Mouse (Mus musculus) urinary bladder, adult 18-20 months (tissue): ENCODE measurements around the gene Glra3.
A peak's percentile ranks its signal among the peaks of the same experiment; 100 is the strongest.

Experiments
- DNase-seq, 2 experiments: peaks; one replicate each; pipeline ENCODE4 v3.0.0; 2022; ENCODE audit warnings: low spot score in 2 of 2, mixed read lengths in 2 of 2

Glra3 gene

DNA sequence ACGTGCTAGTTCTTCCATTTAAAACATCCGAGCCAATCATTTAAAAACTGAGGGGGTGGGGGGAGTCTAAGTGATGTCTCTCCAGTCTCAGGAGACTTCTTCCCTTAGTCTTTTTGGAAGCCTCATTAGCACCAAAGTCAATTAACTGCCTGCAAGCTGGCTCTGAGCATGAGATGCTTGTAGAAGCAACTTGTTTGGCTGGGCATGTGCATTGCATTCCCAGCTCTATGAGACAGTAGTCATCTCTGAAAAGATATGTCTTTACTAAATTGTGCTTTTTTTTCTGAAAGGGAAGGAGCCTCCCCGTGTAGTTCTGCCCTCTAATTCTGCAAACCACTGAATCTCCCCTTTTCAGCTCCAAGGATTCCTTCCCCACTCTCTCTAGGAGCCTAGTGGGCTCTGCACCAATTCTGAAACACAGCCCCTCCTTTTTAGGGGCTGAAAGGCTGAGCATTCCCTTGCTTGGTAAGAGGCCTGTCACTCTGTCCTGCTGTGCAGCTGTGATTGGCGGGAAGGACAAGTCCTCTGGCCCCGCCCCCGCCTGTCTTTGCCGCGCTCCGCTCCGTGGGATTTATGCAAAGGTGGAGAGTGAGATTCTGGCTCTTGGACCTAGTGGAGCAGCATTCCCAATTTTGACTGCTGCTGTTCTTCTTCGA lies at the start of gene Glra3:
TSS of gene Glra3 (plus strand) at position 591 of the 656 bp plus-strand sequence.
- no peak for DNase-seq

- DNase-seq, result no peak
Measured at GRCm38 (mm10) chr8:55906848-55907247, 33.4 kb upstream of the Glra3 start, which contains the start of gene Adam29. Adam29 (minus strand) TSS chr8:55906948.

GRCm38 (mm10) chr8:55940526-55940880 lies 243 bp downstream of the Glra3 start:
- peak in 1 of 2 experiments; percentile 4 for DNase-seq

DNA sequence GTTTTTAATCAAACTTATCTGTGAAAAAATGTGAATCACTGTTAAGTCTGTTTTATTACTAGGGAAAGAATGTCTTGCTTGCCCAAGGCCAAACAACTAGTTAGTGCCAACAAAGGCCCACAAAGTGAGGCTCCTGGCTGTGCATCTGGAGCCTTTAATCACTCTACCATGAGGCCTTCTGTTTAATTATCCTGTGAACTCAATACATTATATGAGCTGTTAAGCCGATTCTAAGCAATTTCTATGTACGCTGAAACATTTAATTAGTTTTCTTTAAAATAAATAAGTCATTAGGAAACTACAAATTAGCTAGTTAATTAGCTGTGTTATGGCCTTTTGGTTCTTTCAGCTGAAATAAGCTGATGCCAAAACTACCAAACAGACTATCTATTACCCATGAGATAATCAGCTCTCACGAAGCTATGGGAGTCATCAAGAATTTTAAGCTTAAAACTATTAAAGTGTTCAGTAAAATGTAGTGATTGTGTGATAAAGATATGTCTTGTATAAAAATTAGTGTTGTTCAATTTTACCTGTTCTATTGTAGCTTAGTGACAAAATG lies 24.6 kb downstream of the Glra3 start:
- no peak for DNase-seq

DNA sequence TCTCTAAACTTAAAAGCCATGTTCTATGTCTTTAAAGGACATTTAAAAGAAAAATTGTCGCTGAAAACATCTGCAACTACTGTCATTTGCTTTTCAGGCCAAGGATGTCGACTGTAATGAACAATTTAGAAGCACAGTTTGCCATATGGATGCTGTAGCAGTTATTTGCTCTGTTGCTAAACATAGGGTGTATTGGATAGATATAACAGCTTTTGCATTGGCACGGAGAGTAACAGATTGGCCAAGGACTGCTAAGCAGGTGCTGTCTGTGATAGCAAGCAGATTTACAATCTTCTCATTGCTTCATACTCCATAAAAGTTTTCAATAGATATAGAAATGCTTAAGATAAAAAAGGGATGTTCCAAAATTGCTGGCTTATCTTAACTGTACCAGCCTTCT lies 57.6 kb downstream of the Glra3 start:
- DNase-seq, result no peak

DNA sequence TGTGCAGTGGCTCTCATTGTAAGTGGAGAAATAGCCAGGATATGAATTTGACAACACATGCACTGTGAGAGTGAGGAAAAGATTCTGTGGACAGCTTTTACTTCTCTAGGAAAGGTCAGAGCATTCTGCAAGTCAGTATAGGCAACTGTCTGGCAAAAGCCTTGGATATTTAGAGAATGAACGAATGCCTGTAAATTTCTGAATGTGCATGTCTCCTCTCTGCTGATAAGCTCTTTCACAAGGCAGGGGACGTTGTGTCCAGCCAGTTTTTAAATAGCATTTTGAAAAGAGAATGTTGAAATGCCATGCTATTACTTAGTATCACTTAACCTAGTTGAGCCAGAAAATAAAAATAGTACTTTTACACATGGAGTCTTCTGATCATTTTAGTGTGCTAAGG lies 114.1 kb downstream of the Glra3 start:
- DNase-seq, result no peak

DNA sequence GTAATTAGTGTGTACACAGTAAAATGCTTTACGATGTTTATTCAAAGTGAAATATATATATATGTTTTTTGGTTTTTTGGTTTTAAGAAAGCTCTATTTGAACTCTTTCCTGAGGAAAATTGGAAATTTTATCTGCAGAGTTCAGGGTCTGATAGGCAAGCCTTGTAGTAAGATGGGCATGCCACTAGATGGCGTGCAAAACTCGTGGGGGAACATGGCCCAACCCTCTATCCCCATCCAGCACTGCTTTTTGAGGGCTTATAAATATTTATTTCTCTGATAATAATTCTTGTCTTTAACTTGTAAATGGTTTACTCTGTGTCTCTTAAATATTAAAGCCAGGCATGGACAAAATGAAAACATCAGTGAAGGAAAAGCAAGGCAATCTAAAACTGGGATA lies 122.8 kb downstream of the Glra3 start:
- DNase-seq, result peak; percentile 36 to 46

GRCm38 (mm10) chr8:56070486-56071254 lies 130.4 kb downstream of the Glra3 start:
- DNase-seq, result no peak

DNA sequence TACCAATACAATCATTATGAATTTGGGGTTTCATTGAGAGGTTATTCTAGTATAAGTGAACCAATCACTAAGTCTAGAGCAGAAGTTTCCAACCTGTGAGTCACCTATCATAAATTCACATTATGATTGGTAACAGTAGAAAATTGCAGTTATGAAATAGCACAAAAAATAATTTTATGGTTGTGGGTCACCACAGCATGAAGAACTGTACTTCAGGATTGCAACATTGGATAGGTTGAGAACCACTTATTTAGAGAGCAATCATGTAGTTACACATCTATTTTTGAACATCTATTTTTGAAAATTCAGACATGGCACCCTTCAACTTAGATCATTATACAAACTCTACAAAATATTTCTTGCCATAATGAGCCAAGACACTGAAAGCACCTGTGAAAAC lies 143.4 kb downstream of the Glra3 start:
- DNase-seq, result no peak

GRCm38 (mm10) chr8:56094385-56094784 lies 154.1 kb downstream of the Glra3 start:
- no peak for DNase-seq

DNA sequence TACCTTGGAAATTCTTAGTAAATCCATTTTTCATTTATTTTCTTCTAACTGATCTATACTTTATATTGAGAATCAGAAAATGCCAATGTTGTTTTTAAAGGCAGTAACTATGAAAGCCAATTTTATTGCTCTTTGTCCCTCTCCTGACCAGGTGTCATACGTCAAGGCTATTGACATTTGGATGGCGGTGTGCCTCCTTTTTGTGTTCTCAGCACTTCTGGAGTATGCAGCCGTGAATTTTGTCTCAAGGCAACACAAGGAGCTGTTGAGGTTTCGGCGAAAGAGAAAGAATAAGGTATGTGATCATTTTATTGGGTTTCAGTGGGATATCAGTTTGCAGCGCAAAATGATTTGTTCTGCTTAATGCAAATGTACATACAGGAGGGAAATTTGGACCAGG lies 170.0 kb downstream of the Glra3 start:
- no peak for DNase-seq

DNA sequence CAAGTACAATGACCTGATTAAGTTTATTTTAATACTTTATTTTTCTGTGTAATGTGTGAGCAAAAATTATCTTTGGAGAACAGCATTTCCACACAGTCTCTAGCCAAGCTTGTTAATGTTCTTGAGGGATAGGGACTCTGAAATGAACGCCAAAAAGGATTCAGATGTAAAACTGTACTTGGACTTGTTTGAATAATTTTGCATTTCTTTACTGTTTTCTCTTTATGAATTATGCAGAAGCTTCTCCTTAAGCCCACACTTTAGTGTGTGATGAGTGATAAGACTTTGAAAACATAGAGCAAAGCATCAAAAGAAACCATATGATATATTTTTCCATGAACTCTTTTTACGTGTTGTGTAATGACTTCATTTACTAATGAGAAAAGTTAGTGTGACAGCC lies 189.1 kb downstream of the Glra3 start:
- DNase-seq, result no peak

DNA sequence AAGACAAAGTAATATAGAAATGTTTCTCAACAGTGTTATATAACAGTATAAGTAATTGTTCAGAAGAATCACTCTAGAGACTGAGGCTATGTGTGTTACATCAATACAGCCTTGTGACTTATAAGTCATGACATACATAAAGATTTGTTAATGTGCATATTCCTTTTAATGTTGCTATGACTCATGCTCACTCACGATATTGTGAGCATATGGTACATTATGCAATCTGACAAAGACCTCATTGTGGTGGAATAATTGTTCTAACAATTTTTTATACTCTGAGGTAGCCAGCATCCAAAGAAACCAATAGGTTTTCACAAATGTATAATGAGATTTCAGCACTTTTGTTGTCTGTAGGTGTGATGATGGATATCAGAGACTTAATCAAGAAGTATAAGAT lies 210.4 kb downstream of the Glra3 start:
- DNase-seq, result no peak

- no peak for DNase-seq
Measured at GRCm38 (mm10) chr8:56151574-56151973, 211.3 kb downstream of the Glra3 start.

- no peak for DNase-seq
Measured at GRCm38 (mm10) chr8:56158966-56159365, 218.7 kb downstream of the Glra3 start.
